Mouse (Mus musculus) embryo, embryonic 9.5 days (tissue): ENCODE measurements around the gene Vkorc1l1.
"Not testable (repeated sequence)": the region's sequence is repeated elsewhere in the genome, so short reads cannot be mapped to it uniquely, and the experiment has no call there.

Experiments used
- DNase-seq: peaks from one replicate; pipeline ENCODE4 v3.0.0-alpha.2; 2017; ENCODE audit errors: extremely low spot score

Gene Vkorc1l1

GRCm38 (mm10) chr5:129941495-129942045 lies at the start of gene Vkorc1l1:
Vkorc1l1 (plus strand) TSS chr5:129941970.
- peak; percentile 100 for DNase-seq

GRCm38 (mm10) chr5:129895198-129896088 lies 46.3 kb upstream of the Vkorc1l1 start, which contains the start of gene Zbed5:
Zbed5 (plus strand) TSS chr5:129895723.
- peak; percentile 88 for DNase-seq

- no peak for DNase-seq
These were observed 43.3 kb upstream of the Vkorc1l1 start, which contains the start of gene Phkg1 for GRCm38 (mm10) chr5:129898449-129898848. Phkg1 (minus strand) TSS chr5:129898549.

- no peak for DNase-seq
These were observed 34.0 kb upstream of the Vkorc1l1 start for GRCm38 (mm10) chr5:129907775-129908174.

GRCm38 (mm10) chr5:129908242-129908965 lies 33.4 kb upstream of the Vkorc1l1 start, which contains the start of gene Nupr1l:
Nupr1l (plus strand) TSS chr5:129908540.
- DNase-seq: peak; percentile 95

GRCm38 (mm10) chr5:129909147-129909546 lies 32.6 kb upstream of the Vkorc1l1 start:
- DNase-seq: no peak

- DNase-seq: no peak
These were observed 32.2 kb upstream of the Vkorc1l1 start for GRCm38 (mm10) chr5:129909591-129909990.

GRCm38 (mm10) chr5:129914024-129914423 lies 27.7 kb upstream of the Vkorc1l1 start:
- DNase-seq: no peak

- DNase-seq: not testable (repeated sequence)
These were observed 26.3 kb upstream of the Vkorc1l1 start for GRCm38 (mm10) chr5:129915491-129915890.

GRCm38 (mm10) chr5:129918065-129918651 lies 23.6 kb upstream of the Vkorc1l1 start:
- no peak for DNase-seq

GRCm38 (mm10) chr5:129918752-129919151 lies 23.0 kb upstream of the Vkorc1l1 start:
- no peak for DNase-seq

GRCm38 (mm10) chr5:129919320-129919719 lies 22.4 kb upstream of the Vkorc1l1 start:
- DNase-seq: no peak

- DNase-seq: no peak
These were observed 19.8 kb upstream of the Vkorc1l1 start for GRCm38 (mm10) chr5:129921972-129922371.

GRCm38 (mm10) chr5:129924820-129925452 lies 16.8 kb upstream of the Vkorc1l1 start:
- DNase-seq: no peak

- no peak for DNase-seq
These were observed 15.8 kb upstream of the Vkorc1l1 start for GRCm38 (mm10) chr5:129925933-129926332.

GRCm38 (mm10) chr5:129929924-129930855 lies 11.6 kb upstream of the Vkorc1l1 start:
- DNase-seq: no peak

- no peak for DNase-seq
These were observed 4.8 kb upstream of the Vkorc1l1 start for GRCm38 (mm10) chr5:129936941-129937340.

- DNase-seq: no peak
These were observed 1.5 kb upstream of the Vkorc1l1 start for GRCm38 (mm10) chr5:129940281-129940680.

GRCm38 (mm10) chr5:129940736-129941494 lies 855 bp upstream of the Vkorc1l1 start:
- DNase-seq: no peak
